Mouse (Mus musculus) liver, adult 2 months (tissue): ENCODE data around the gene Dohh. TPM values are rescaled to one million over a fixed set of nuclear protein-coding genes. Genes with fewer than 3 reads are reported as not detected.

Source experiments
- DNase-seq: peaks from one replicate; pipeline ENCODE4 v3.0.0-alpha.2; 2011; ENCODE audit warnings: low read depth, low spot score; ENCODE audit errors: extremely low read depth
- H3K27ac ChIP-seq: fragments of 200-500 bp; replicated peaks from 2 replicates; pipeline ENCODE4 v1.5.1; 2012; ENCODE audit warnings: low read depth, mild to moderate bottlenecking, control low read depth, inconsistent platforms, low read length; ENCODE audit not compliant: insufficient read depth
- H3K27me3 ChIP-seq: fragments of 200-500 bp; 2 replicates; pipeline ENCODE4 v1.6.1; 2012; ENCODE audit warnings: mild to moderate bottlenecking, moderate library complexity, low read length, inconsistent platforms; ENCODE audit not compliant: control insufficient read depth, insufficient read depth
- H3K36me3 ChIP-seq: fragments of 200-500 bp; 2 replicates; pipeline ENCODE4 v1.6.1; 2012; ENCODE audit warnings: low read length, inconsistent platforms; ENCODE audit not compliant: control insufficient read depth, insufficient read depth
- H3K4me1 ChIP-seq: fragments of 200-500 bp; 2 replicates; pipeline ENCODE4 v1.6.1; 2011; ENCODE audit warnings: low read length; ENCODE audit not compliant: control insufficient read depth, insufficient read depth
- H3K4me3 ChIP-seq: fragments of 200-500 bp; 2 replicates; pipeline ENCODE4 v1.5.1; 2011; ENCODE audit warnings: low read depth, mild to moderate bottlenecking, control low read depth, low read length, moderate library complexity; ENCODE audit not compliant: insufficient read depth
- H3K79me2 ChIP-seq: fragments of 200-500 bp; 2 replicates; pipeline ENCODE4 v1.6.1; 2012; ENCODE audit warnings: inconsistent platforms, mild to moderate bottlenecking, low read length, moderate library complexity; ENCODE audit not compliant: control insufficient read depth, insufficient read depth
- H3K9ac ChIP-seq: fragments of 200-500 bp; 2 replicates; pipeline ENCODE4 v1.6.1; 2012; ENCODE audit warnings: low read depth, mild to moderate bottlenecking, control low read depth, inconsistent platforms, low read length
- CTCF ChIP-seq: fragments of 200-500 bp; IDR thresholded peaks from 2 replicates; pipeline ENCODE4 v1.5.1; 2011; ENCODE audit warnings: low read depth, low read length, control low read depth
- POLR2A ChIP-seq: fragments of 200-500 bp; IDR thresholded peaks from 2 replicates; pipeline ENCODE4 v1.6.1; 2011; ENCODE audit warnings: low read length, control low read depth; ENCODE audit not compliant: insufficient read depth; ENCODE audit errors: extremely low read depth
- WGBS: fragments of 180-500 bp; shearing (Covaris S2); methylation state at CpG from one replicate; pipeline ENCODE4 v1.1.7; 2018; 5-methylcytosine and 5-hydroxymethylcytosine counted together
- polyA plus RNA-seq: library from polyadenylated mRNA; depleted of rRNA; stranded (reverse); fragments of >200 nt; gene quantifications from 2 replicates; pipeline ENCODE4 v1.2.3, GENCODE M21; 2012
- total RNA-seq: library from RNA; depleted of rRNA; stranded (reverse); fragments of >200 nt; gene quantifications from 2 replicates; pipeline ENCODE4 v1.2.3, GENCODE M21; 2014

The Dohh gene
- total and polyA plus RNA-seq, 2 experiments: 39.7 to 49.7 TPM

GRCm38 (mm10) chr10:81400371-81401204 is 16.4 kb downstream of the Dohh start:
- no peak for DNase-seq

GRCm38 (mm10) chr10:81401205-81401520 is 16.9 kb downstream of the Dohh start:
- H3K9ac ChIP-seq: no peak overlapping the region
- H3K4me3 ChIP-seq: no peak overlapping the region
- 0 out of 2 replicates have a peak, but pooled peaks cover 3% of the 10 kb centered on the region for H3K79me2 ChIP-seq
- peaks cover 7% of the 10 kb centered on the region; the same call in 1 of the 2 replicates for H3K4me1 ChIP-seq
- DNase-seq: no peak
- WGBS: 72% methylated on average over 10 of the region's 10 CpGs
- H3K27me3 ChIP-seq: no peaks in the 10 kb centered on the region
- peaks cover 21% of the 10 kb centered on the region; the same call in 1 of the 2 replicates for H3K36me3 ChIP-seq
- H3K27ac ChIP-seq: peak overlapping the region; percentile 27
- no peak for TF ChIP-seq CTCF

More at GRCm38 (mm10) chr10:81400371-81401204, 16.4 kb downstream of the Dohh start:
- Histone ChIP-seq H3K4me3 (no peak overlapping the region), H3K9ac (no peak overlapping the region), H3K36me3 (peaks cover 19% of the 10 kb centered on the region; the same call in 1 of the 2 replicates), H3K27ac (no peak overlapping the region), H3K4me1 (peaks cover 5% of the 10 kb centered on the region; the same call in 1 of the 2 replicates), H3K79me2 (0 out of 2 replicates have a peak, but pooled peaks cover 3% of the 10 kb centered on the region), H3K27me3 (no peaks in the 10 kb centered on the region)
- TF ChIP-seq POLR2A: no peak
- no peak for TF ChIP-seq CTCF
- 85% methylated on average over 22 of the region's 22 CpGs for WGBS

- Histone ChIP-seq H3K36me3 (peaks cover 24% of the 10 kb centered on the region; the same call in 1 of the 2 replicates), H3K9ac (no peak overlapping the region)
- DNase-seq: no peak
These were observed 17.4 kb downstream of the Dohh start for GRCm38 (mm10) chr10:81401521-81402226.

GRCm38 (mm10) chr10:81402227-81402765 is 18.1 kb downstream of the Dohh start:
- Histone ChIP-seq H3K4me3 (no peak overlapping the region), H3K36me3 (peaks cover 26% of the 10 kb centered on the region; the same call in 1 of the 2 replicates), H3K27ac (peak overlapping the region; percentile 24; the same call in 1 of the 2 replicates), H3K9ac (no peak overlapping the region), H3K27me3 (no peaks in the 10 kb centered on the region), H3K4me1 (peaks cover 7% of the 10 kb centered on the region; the same call in 1 of the 2 replicates), H3K79me2 (0 out of 2 replicates have a peak, but pooled peaks cover 6% of the 10 kb centered on the region)
- WGBS: 67% methylated on average over 7 of the region's 7 CpGs
- TF ChIP-seq POLR2A (no peak), CTCF (no peak)
- no peak for DNase-seq

More at GRCm38 (mm10) chr10:81401521-81402226, 17.4 kb downstream of the Dohh start:
- H3K27ac ChIP-seq: peak overlapping the region; percentile 27
- peak overlapping the region; percentile 29; the same call in 1 of the 2 replicates for H3K4me3 ChIP-seq
- H3K79me2 ChIP-seq: 0 out of 2 replicates have a peak, but pooled peaks cover 6% of the 10 kb centered on the region
- peaks cover 7% of the 10 kb centered on the region; the same call in 1 of the 2 replicates for H3K4me1 ChIP-seq
- TF ChIP-seq CTCF: no peak
- 0 out of 2 replicates have a peak, but pooled peaks have one; percentile 17 for TF ChIP-seq POLR2A
- H3K27me3 ChIP-seq: no peaks in the 10 kb centered on the region
- WGBS: 55% methylated on average over 18 of the region's 18 CpGs

GRCm38 (mm10) chr10:81403511-81403910 is 19.3 kb downstream of the Dohh start:
- Histone ChIP-seq H3K27me3 (no peaks in the 10 kb centered on the region), H3K79me2 (peaks cover 6% of the 10 kb centered on the region; the same call in 1 of the 2 replicates), H3K4me1 (peaks cover 11% of the 10 kb centered on the region), H3K36me3 (peaks cover 30% of the 10 kb centered on the region; the same call in 1 of the 2 replicates), H3K27ac (no peak overlapping the region), H3K4me3 (no peak overlapping the region), H3K9ac (no peak overlapping the region)
- DNase-seq: no peak
- TF ChIP-seq POLR2A (no peak), CTCF (no peak)
- WGBS: 82% methylated on average over 10 of the region's 10 CpGs
